Mouse (Mus musculus): ENCODE results near the gene Zfhx3. TPM values are rescaled to one million over a fixed set of nuclear protein-coding genes. Genes with fewer than 3 reads are reported as not detected.

Gene Zfhx3
- polyA plus RNA-seq, 1 experiment from 2014 or later: 34.7 TPM

- Histone ChIP-seq H3K4me3 (replicated peaks; ENCODE audit: low read length) (no peak overlapping the region), H3K9ac (no peak overlapping the region), H3K4me2 (replicated peaks) (no peak overlapping the region), H3K27ac (no peak overlapping the region), H3K36me3 (replicated peaks; ENCODE audit: control insufficient read depth, insufficient read depth) (no peaks in the 10 kb centered on the region), H3K27me3 (ENCODE audit: control insufficient read depth, insufficient read depth, low read length) (no peaks in the 10 kb centered on the region), H3K4me1 (replicated peaks; ENCODE audit: control insufficient read depth, insufficient read depth, low read length) (no peaks in the 10 kb centered on the region), H3K9me3 (ENCODE audit: control insufficient read depth, low read length) (no peaks in the 10 kb centered on the region)
- no peak for DNase-seq (ENCODE audit: low spot score)
- ATAC-seq (ENCODE audit: low FRiP score): no peak
- WGBS: 69% methylated on average over 11 of the region's 11 CpGs
Observed at GRCm38 (mm10) chr8:108611792-108612413, 669.5 kb downstream of the Zfhx3 start.

GRCm38 (mm10) chr8:108612815-108613214, 670.4 kb downstream of the Zfhx3 start:
- Histone ChIP-seq H3K4me3 (replicated peaks; ENCODE audit: low read length) (no peak overlapping the region), H3K36me3 (replicated peaks; ENCODE audit: control insufficient read depth, insufficient read depth) (no peaks in the 10 kb centered on the region), H3K4me2 (replicated peaks) (no peak overlapping the region), H3K9me3 (ENCODE audit: control insufficient read depth, low read length) (no peaks in the 10 kb centered on the region), H3K27ac (no peak overlapping the region), H3K4me1 (replicated peaks; ENCODE audit: control insufficient read depth, insufficient read depth, low read length) (no peaks in the 10 kb centered on the region), H3K9ac (no peak overlapping the region), H3K27me3 (ENCODE audit: control insufficient read depth, insufficient read depth, low read length) (no peaks in the 10 kb centered on the region)
- DNase-seq (ENCODE audit: low spot score) (no peak), ATAC-seq (ENCODE audit: low FRiP score) (no peak)
- WGBS: 30% methylated on average over 5 of the region's 5 CpGs

GRCm38 (mm10) chr8:108613280-108613679, 670.8 kb downstream of the Zfhx3 start:
- Histone ChIP-seq H3K27me3 (ENCODE audit: control insufficient read depth, insufficient read depth, low read length) (no peaks in the 10 kb centered on the region), H3K9me3 (ENCODE audit: control insufficient read depth, low read length) (no peaks in the 10 kb centered on the region)

GRCm38 (mm10) chr8:108621296-108621695, 678.9 kb downstream of the Zfhx3 start:
- no peak for DNase-seq (ENCODE audit: low spot score)
- Histone ChIP-seq H3K9me3 (ENCODE audit: control insufficient read depth, low read length) (no peaks in the 10 kb centered on the region), H3K27me3 (ENCODE audit: control insufficient read depth, insufficient read depth, low read length) (no peaks in the 10 kb centered on the region), H3K4me2 (replicated peaks) (no peak overlapping the region), H3K27ac (no peak overlapping the region), H3K36me3 (replicated peaks; ENCODE audit: control insufficient read depth, insufficient read depth) (no peaks in the 10 kb centered on the region), H3K4me1 (replicated peaks; ENCODE audit: control insufficient read depth, insufficient read depth, low read length) (no peaks in the 10 kb centered on the region), H3K9ac (no peak overlapping the region), H3K4me3 (replicated peaks; ENCODE audit: low read length) (no peak overlapping the region)
- 13% methylated on average over 7 of the region's 7 CpGs for WGBS
- no peak for ATAC-seq (ENCODE audit: low FRiP score)

More at GRCm38 (mm10) chr8:108613280-108613679, 670.8 kb downstream of the Zfhx3 start:
- WGBS: 73% methylated on average over 2 of the region's 2 CpGs
- Histone ChIP-seq H3K9ac (no peak overlapping the region), H3K4me2 (replicated peaks) (no peak overlapping the region), H3K4me1 (replicated peaks; ENCODE audit: control insufficient read depth, insufficient read depth, low read length) (no peaks in the 10 kb centered on the region), H3K4me3 (replicated peaks; ENCODE audit: low read length) (no peak overlapping the region), H3K27ac (no peak overlapping the region), H3K36me3 (replicated peaks; ENCODE audit: control insufficient read depth, insufficient read depth) (no peaks in the 10 kb centered on the region)
- ATAC-seq (ENCODE audit: low FRiP score) (no peak), DNase-seq (ENCODE audit: low spot score) (no peak)

- no peak overlapping the region for H3K9ac ChIP-seq
- H3K9me3 ChIP-seq (ENCODE audit: control insufficient read depth, low read length): no peaks in the 10 kb centered on the region
- DNase-seq (ENCODE audit: low spot score) (no peak), ATAC-seq (ENCODE audit: low FRiP score) (no peak)
- H3K4me3 ChIP-seq (replicated peaks; ENCODE audit: low read length): no peak overlapping the region
- H3K27me3 ChIP-seq (ENCODE audit: control insufficient read depth, insufficient read depth, low read length): no peaks in the 10 kb centered on the region
- 61% methylated on average over 5 of the region's 5 CpGs for WGBS
- H3K4me1 ChIP-seq (replicated peaks; ENCODE audit: control insufficient read depth, insufficient read depth, low read length): no peaks in the 10 kb centered on the region
- H3K36me3 ChIP-seq (replicated peaks; ENCODE audit: control insufficient read depth, insufficient read depth): no peaks in the 10 kb centered on the region
- H3K4me2 ChIP-seq (replicated peaks): no peak overlapping the region
- no peak overlapping the region for H3K27ac ChIP-seq
Observed at GRCm38 (mm10) chr8:108623660-108624059, 681.2 kb downstream of the Zfhx3 start.

- Histone ChIP-seq H3K4me3 (replicated peaks; ENCODE audit: low read length) (no peak overlapping the region), H3K36me3 (replicated peaks; ENCODE audit: control insufficient read depth, insufficient read depth) (no peaks in the 10 kb centered on the region), H3K9me3 (ENCODE audit: control insufficient read depth, low read length) (no peaks in the 10 kb centered on the region), H3K9ac (no peak overlapping the region), H3K27ac (no peak overlapping the region), H3K4me2 (replicated peaks) (no peak overlapping the region), H3K27me3 (ENCODE audit: control insufficient read depth, insufficient read depth, low read length) (no peaks in the 10 kb centered on the region), H3K4me1 (replicated peaks; ENCODE audit: control insufficient read depth, insufficient read depth, low read length) (no peaks in the 10 kb centered on the region)
- no peak for ATAC-seq (ENCODE audit: low FRiP score)
- 79% methylated on average over 9 of the region's 9 CpGs for WGBS
- DNase-seq (ENCODE audit: low spot score): no peak
Observed at GRCm38 (mm10) chr8:108625571-108626120, 683.2 kb downstream of the Zfhx3 start.

- H3K27ac ChIP-seq: no peak overlapping the region
- H3K9me3 ChIP-seq (ENCODE audit: control insufficient read depth, low read length): no peaks in the 10 kb centered on the region
- no peak for DNase-seq (ENCODE audit: low spot score)
- ATAC-seq (ENCODE audit: low FRiP score): no peak
- H3K4me2 ChIP-seq (replicated peaks): no peak overlapping the region
- H3K27me3 ChIP-seq (ENCODE audit: control insufficient read depth, insufficient read depth, low read length): no peaks in the 10 kb centered on the region
- H3K4me1 ChIP-seq (replicated peaks; ENCODE audit: control insufficient read depth, insufficient read depth, low read length): no peaks in the 10 kb centered on the region
- no peak overlapping the region for H3K4me3 ChIP-seq (replicated peaks; ENCODE audit: low read length)
- no peak overlapping the region for H3K9ac ChIP-seq
- no peaks in the 10 kb centered on the region for H3K36me3 ChIP-seq (replicated peaks; ENCODE audit: control insufficient read depth, insufficient read depth)
- 94% methylated on average over 1 of the region's 1 CpGs for WGBS
Observed at GRCm38 (mm10) chr8:108631069-108631468, 688.6 kb downstream of the Zfhx3 start.

- WGBS: 33% methylated on average over 3 of the region's 3 CpGs
- Histone ChIP-seq H3K4me1 (replicated peaks; ENCODE audit: control insufficient read depth, insufficient read depth, low read length) (no peaks in the 10 kb centered on the region), H3K9ac (no peak overlapping the region), H3K36me3 (replicated peaks; ENCODE audit: control insufficient read depth, insufficient read depth) (no peaks in the 10 kb centered on the region), H3K4me2 (replicated peaks) (no peak overlapping the region), H3K4me3 (replicated peaks; ENCODE audit: low read length) (no peak overlapping the region), H3K27ac (no peak overlapping the region), H3K9me3 (ENCODE audit: control insufficient read depth, low read length) (no peaks in the 10 kb centered on the region), H3K27me3 (ENCODE audit: control insufficient read depth, insufficient read depth, low read length) (no peaks in the 10 kb centered on the region)
- DNase-seq (ENCODE audit: low spot score) (no peak), ATAC-seq (ENCODE audit: low FRiP score) (no peak)
Observed at GRCm38 (mm10) chr8:108634282-108634681, 691.8 kb downstream of the Zfhx3 start.

- Histone ChIP-seq H3K4me3 (replicated peaks; ENCODE audit: low read length) (no peak overlapping the region), H3K4me1 (replicated peaks; ENCODE audit: control insufficient read depth, insufficient read depth, low read length) (no peaks in the 10 kb centered on the region), H3K4me2 (replicated peaks) (no peak overlapping the region), H3K27ac (no peak overlapping the region), H3K9me3 (ENCODE audit: control insufficient read depth, low read length) (no peaks in the 10 kb centered on the region), H3K27me3 (ENCODE audit: control insufficient read depth, insufficient read depth, low read length) (no peaks in the 10 kb centered on the region), H3K9ac (no peak overlapping the region), H3K36me3 (replicated peaks; ENCODE audit: control insufficient read depth, insufficient read depth) (no peaks in the 10 kb centered on the region)
- no peak for DNase-seq (ENCODE audit: low spot score)
- no peak for ATAC-seq (ENCODE audit: low FRiP score)
- WGBS: 93% methylated on average over 2 of the region's 2 CpGs
Observed at GRCm38 (mm10) chr8:108637887-108638286, 695.4 kb downstream of the Zfhx3 start.

- Histone ChIP-seq H3K27ac (no peak overlapping the region), H3K4me3 (replicated peaks; ENCODE audit: low read length) (no peak overlapping the region)
- WGBS: 86% methylated on average over 3 of the region's 3 CpGs
Observed at GRCm38 (mm10) chr8:108645660-108646059, 703.2 kb downstream of the Zfhx3 start.

More at GRCm38 (mm10) chr8:108645660-108646059, 703.2 kb downstream of the Zfhx3 start:
- DNase-seq (ENCODE audit: low spot score) (no peak), ATAC-seq (ENCODE audit: low FRiP score) (no peak)
- H3K36me3 ChIP-seq (replicated peaks; ENCODE audit: control insufficient read depth, insufficient read depth): no peaks in the 10 kb centered on the region
- no peak overlapping the region for H3K9ac ChIP-seq
- H3K27me3 ChIP-seq (ENCODE audit: control insufficient read depth, insufficient read depth, low read length): no peaks in the 10 kb centered on the region
- no peaks in the 10 kb centered on the region for H3K4me1 ChIP-seq (replicated peaks; ENCODE audit: control insufficient read depth, insufficient read depth, low read length)
- H3K4me2 ChIP-seq (replicated peaks): no peak overlapping the region
- H3K9me3 ChIP-seq (ENCODE audit: control insufficient read depth, low read length): no peaks in the 10 kb centered on the region

Data from hindbrain, embryonic 14.5 days (tissue).